Mouse (Mus musculus): ENCODE results near the gene Nipa2. TPM values are rescaled to one million over a fixed set of nuclear protein-coding genes. Genes with fewer than 3 reads are reported as not detected.
A peak's percentile ranks its signal among the peaks of the same experiment; 100 is the strongest.

Nipa2 gene
- polyA plus RNA-seq, 1 experiment from 2014 or later, result 36.0 TPM

DNA sequence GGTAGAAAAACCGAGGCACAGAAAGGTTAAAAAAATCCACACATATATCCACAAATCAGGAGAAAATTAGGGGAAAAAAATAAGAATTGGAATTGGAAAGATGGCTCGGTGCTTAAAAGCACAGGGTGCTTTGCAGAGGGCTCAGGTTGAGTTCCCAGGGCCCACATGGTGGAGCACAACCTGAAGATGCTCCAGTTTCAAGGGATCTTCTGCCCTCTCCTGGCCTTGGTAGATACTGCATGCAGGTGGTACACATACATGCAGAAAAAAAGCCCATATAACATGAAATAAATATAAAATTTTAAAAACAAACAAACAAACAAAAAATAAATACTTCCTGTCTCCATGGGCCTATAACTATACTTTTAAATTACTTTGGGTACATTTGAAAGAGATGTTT lies 12.2 kb upstream of the Nipa2 start:
- Histone ChIP-seq H3K4me2 (replicated peaks; ENCODE audit: low read depth, low read length) (no peak overlapping the region), H3K9ac (replicated peaks; ENCODE audit: low read depth) (no peak overlapping the region), H3K27me3 (replicated peaks; ENCODE audit: insufficient read depth, low read length) (no peaks in the 10 kb centered on the region), H3K36me3 (ENCODE audit: insufficient read depth, low read length) (no peaks in the 10 kb centered on the region), H3K27ac (ENCODE audit: low read length) (no peak overlapping the region), H3K4me1 (ENCODE audit: insufficient read depth, low read depth, low read length) (no peaks in the 10 kb centered on the region), H3K9me3 (ENCODE audit: low read length) (no peaks in the 10 kb centered on the region), H3K4me3 (ENCODE audit: low read depth, low read length) (no peak overlapping the region)
- TF ChIP-seq CTCF (IDR thresholded peaks at IDR 0.05), result peak; percentile 27; the same call in 1 of the 2 replicates
- no peak for TF ChIP-seq EP300 (IDR thresholded peaks at IDR 0.05)
- WGBS, result 96% methylated on average over 2 of the region's 2 CpGs
- no peak for ATAC-seq
- DNase-seq (ENCODE audit: low spot score), result no peak

- Histone ChIP-seq H3K4me1 (ENCODE audit: insufficient read depth, low read depth, low read length) (no peaks in the 10 kb centered on the region), H3K4me3 (ENCODE audit: low read depth, low read length) (no peak overlapping the region), H3K27ac (ENCODE audit: low read length) (no peak overlapping the region), H3K9ac (replicated peaks; ENCODE audit: low read depth) (no peak overlapping the region), H3K27me3 (replicated peaks; ENCODE audit: insufficient read depth, low read length) (no peaks in the 10 kb centered on the region), H3K4me2 (replicated peaks; ENCODE audit: low read depth, low read length) (no peak overlapping the region), H3K36me3 (ENCODE audit: insufficient read depth, low read length) (no peaks in the 10 kb centered on the region), H3K9me3 (ENCODE audit: low read length) (no peaks in the 10 kb centered on the region)
- TF ChIP-seq EP300 (IDR thresholded peaks at IDR 0.05), result no peak
- no peak for TF ChIP-seq CTCF (IDR thresholded peaks at IDR 0.05)
- 65% methylated on average over 1 of the region's 1 CpGs for WGBS
- ATAC-seq, result no peak
- no peak for DNase-seq (ENCODE audit: low spot score)
Measured at GRCm38 (mm10) chr7:55969415-55969814, 7.1 kb upstream of the Nipa2 start.

GRCm38 (mm10) chr7:55968258-55968901 lies 6.1 kb upstream of the Nipa2 start:
- 22% methylated on average over 16 of the region's 16 CpGs for WGBS
- Histone ChIP-seq H3K27ac (ENCODE audit: low read length) (peak overlapping the region; percentile 78), H3K36me3 (ENCODE audit: insufficient read depth, low read length) (no peaks in the 10 kb centered on the region), H3K4me1 (ENCODE audit: insufficient read depth, low read depth, low read length) (no peaks in the 10 kb centered on the region), H3K27me3 (replicated peaks; ENCODE audit: insufficient read depth, low read length) (no peaks in the 10 kb centered on the region), H3K4me3 (ENCODE audit: low read depth, low read length) (peak overlapping the region; percentile 37), H3K4me2 (replicated peaks; ENCODE audit: low read depth, low read length) (peak overlapping the region; percentile 48), H3K9ac (replicated peaks; ENCODE audit: low read depth) (peak overlapping the region; percentile 24; the same call in 1 of the 2 replicates), H3K9me3 (ENCODE audit: low read length) (no peaks in the 10 kb centered on the region)
- peak; percentile 76 for DNase-seq (ENCODE audit: low spot score)
- TF ChIP-seq CTCF (IDR thresholded peaks at IDR 0.05), result no peak
- no peak for TF ChIP-seq EP300 (IDR thresholded peaks at IDR 0.05)
- ATAC-seq, result peak; percentile 91

- no peaks in the 10 kb centered on the region for H3K4me1 ChIP-seq (ENCODE audit: insufficient read depth, low read depth, low read length)
- no peaks in the 10 kb centered on the region for H3K36me3 ChIP-seq (ENCODE audit: insufficient read depth, low read length)
- no peak overlapping the region for H3K27ac ChIP-seq (ENCODE audit: low read length)
- no peak overlapping the region for H3K4me2 ChIP-seq (replicated peaks; ENCODE audit: low read depth, low read length)
- no peak overlapping the region for H3K4me3 ChIP-seq (ENCODE audit: low read depth, low read length)
- no peaks in the 10 kb centered on the region for H3K9me3 ChIP-seq (ENCODE audit: low read length)
- WGBS, result 44% methylated on average over 3 of the region's 3 CpGs
- H3K9ac ChIP-seq (replicated peaks; ENCODE audit: low read depth), result no peak overlapping the region
- TF ChIP-seq EP300 (IDR thresholded peaks at IDR 0.05) (no peak), CTCF (IDR thresholded peaks at IDR 0.05) (no peak)
- DNase-seq (ENCODE audit: low spot score) (no peak), ATAC-seq (no peak)
- H3K27me3 ChIP-seq (replicated peaks; ENCODE audit: insufficient read depth, low read length), result no peaks in the 10 kb centered on the region
Measured at GRCm38 (mm10) chr7:55966866-55967460, 4.7 kb upstream of the Nipa2 start.

GRCm38 (mm10) chr7:55960506-55960905 lies 1.8 kb downstream of the Nipa2 start:
- no peak overlapping the region for H3K27ac ChIP-seq (ENCODE audit: low read length)
- no peak overlapping the region for H3K4me2 ChIP-seq (replicated peaks; ENCODE audit: low read depth, low read length)
- H3K9ac ChIP-seq (replicated peaks; ENCODE audit: low read depth), result no peak overlapping the region
- H3K4me3 ChIP-seq (ENCODE audit: low read depth, low read length), result no peak overlapping the region
- no peaks in the 10 kb centered on the region for H3K9me3 ChIP-seq (ENCODE audit: low read length)
- no peaks in the 10 kb centered on the region; the same call in 1 of the 2 replicates for H3K4me1 ChIP-seq (ENCODE audit: insufficient read depth, low read depth, low read length)
- H3K27me3 ChIP-seq (replicated peaks; ENCODE audit: insufficient read depth, low read length), result no peaks in the 10 kb centered on the region
- no peak for DNase-seq (ENCODE audit: low spot score)
- 98% methylated on average over 1 of the region's 1 CpGs for WGBS
- TF ChIP-seq CTCF (IDR thresholded peaks at IDR 0.05) (no peak), EP300 (IDR thresholded peaks at IDR 0.05) (no peak)
- no peak for ATAC-seq
- H3K36me3 ChIP-seq (ENCODE audit: insufficient read depth, low read length), result no peaks in the 10 kb centered on the region

DNA sequence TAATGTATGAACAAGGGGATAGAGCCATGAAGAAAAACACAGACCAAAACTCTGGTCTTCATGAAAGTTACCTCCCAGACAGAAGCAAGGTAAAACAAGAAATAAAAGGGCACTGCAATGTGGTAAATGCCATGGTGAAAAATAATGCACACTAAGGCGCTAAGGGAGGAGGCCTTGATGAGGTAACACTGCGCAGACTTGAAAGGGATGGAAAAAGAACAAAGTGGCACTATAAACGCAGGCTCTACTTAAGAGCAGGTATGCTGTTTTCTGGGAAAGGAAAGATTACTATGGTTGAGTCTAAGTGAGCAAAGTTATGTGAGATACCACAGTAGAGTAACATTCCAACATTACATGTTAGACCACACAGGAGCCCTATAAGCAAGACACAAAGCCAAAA lies 2.5 kb downstream of the Nipa2 start:
- no peak for ATAC-seq
- no peak for DNase-seq (ENCODE audit: low spot score)
- no peak overlapping the region for H3K4me2 ChIP-seq (replicated peaks; ENCODE audit: low read depth, low read length)
- H3K36me3 ChIP-seq (ENCODE audit: insufficient read depth, low read length), result no peaks in the 10 kb centered on the region
- no peaks in the 10 kb centered on the region; the same call in 1 of the 2 replicates for H3K4me1 ChIP-seq (ENCODE audit: insufficient read depth, low read depth, low read length)
- no peak overlapping the region for H3K27ac ChIP-seq (ENCODE audit: low read length)
- no peaks in the 10 kb centered on the region for H3K27me3 ChIP-seq (replicated peaks; ENCODE audit: insufficient read depth, low read length)
- 91% methylated on average over 3 of the region's 3 CpGs for WGBS
- no peaks in the 10 kb centered on the region for H3K9me3 ChIP-seq (ENCODE audit: low read length)
- H3K9ac ChIP-seq (replicated peaks; ENCODE audit: low read depth), result no peak overlapping the region
- H3K4me3 ChIP-seq (ENCODE audit: low read depth, low read length), result no peak overlapping the region
- no peak for TF ChIP-seq EP300 (IDR thresholded peaks at IDR 0.05)
- no peak for TF ChIP-seq CTCF (IDR thresholded peaks at IDR 0.05)

Data from lung, postnatal 0 days (tissue).